Mouse (Mus musculus): ENCODE data around the gene Ugt1a10.
"Not testable (repeated sequence)": the region's sequence is repeated elsewhere in the genome, so short reads cannot be mapped to it uniquely, and the experiment has no call there.

Ugt1a10 gene

GRCm38 (mm10) chr1:88094941-88095492 is 39.8 kb downstream of the Ugt1a10 start, which contains the start of gene Ugt1a7c:
TSS of gene Ugt1a7c (plus strand) at chr1:88095062.
- no peak for DNase-seq (ENCODE audit: low read depth, low spot score)

- DNase-seq (ENCODE audit: low read depth, low spot score): not testable (repeated sequence)
Observed at GRCm38 (mm10) chr1:88098546-88098945, 43.4 kb downstream of the Ugt1a10 start.

DNA sequence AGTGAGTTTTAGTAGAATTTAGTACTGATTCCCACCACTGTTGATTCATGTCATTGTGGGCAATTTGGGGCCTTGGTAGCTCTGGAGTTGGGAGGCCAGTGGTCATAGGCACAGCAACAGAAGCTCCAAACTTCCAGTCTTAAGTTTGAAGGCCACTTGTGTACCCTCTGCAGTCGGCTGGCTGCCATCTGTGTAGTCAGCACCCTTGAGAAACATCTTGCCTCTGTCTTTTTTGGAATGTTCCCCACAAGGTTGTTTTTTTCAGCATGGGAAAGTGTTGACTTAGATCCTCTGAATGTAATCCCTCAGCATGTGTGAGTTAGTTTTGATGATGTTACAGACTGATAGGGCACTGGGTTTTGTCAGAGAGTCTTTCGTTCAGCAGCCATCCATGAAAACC is 44.5 kb downstream of the Ugt1a10 start:
- not testable (repeated sequence) for DNase-seq (ENCODE audit: low read depth, low spot score)

DNA sequence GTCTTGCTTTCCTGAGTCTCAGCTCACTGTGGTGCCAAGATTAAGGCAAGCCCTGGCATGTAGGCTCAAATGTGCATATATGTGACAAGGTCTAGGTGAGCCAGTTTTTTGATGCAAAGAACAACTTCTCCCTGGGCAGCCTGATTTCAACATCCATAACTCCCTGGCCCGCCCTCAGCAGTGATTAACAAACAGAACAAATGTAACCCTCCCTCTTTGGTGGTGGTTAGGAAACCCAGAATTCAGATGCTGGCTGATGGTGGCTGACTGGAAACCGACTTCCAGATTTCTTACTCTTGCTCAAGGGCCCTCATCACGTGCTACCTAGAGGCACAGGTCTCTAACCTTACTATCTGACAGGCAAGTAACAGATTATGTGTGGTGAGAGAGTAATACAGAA is 47.8 kb downstream of the Ugt1a10 start, which contains the start of gene Ugt1a6b:
Gene Ugt1a6b (plus strand): TSS at position 234 of the 400 bp plus-strand sequence.
- not testable (repeated sequence) for DNase-seq (ENCODE audit: low read depth, low spot score)

- DNase-seq (ENCODE audit: low read depth, low spot score): not testable (repeated sequence)
Observed at GRCm38 (mm10) chr1:88103697-88104468, 48.7 kb downstream of the Ugt1a10 start.

- DNase-seq (ENCODE audit: low read depth, low spot score): no peak
Observed at GRCm38 (mm10) chr1:88104667-88105430, 49.7 kb downstream of the Ugt1a10 start.

GRCm38 (mm10) chr1:88105656-88106055 is 50.5 kb downstream of the Ugt1a10 start:
- DNase-seq (ENCODE audit: low read depth, low spot score): no peak

DNA sequence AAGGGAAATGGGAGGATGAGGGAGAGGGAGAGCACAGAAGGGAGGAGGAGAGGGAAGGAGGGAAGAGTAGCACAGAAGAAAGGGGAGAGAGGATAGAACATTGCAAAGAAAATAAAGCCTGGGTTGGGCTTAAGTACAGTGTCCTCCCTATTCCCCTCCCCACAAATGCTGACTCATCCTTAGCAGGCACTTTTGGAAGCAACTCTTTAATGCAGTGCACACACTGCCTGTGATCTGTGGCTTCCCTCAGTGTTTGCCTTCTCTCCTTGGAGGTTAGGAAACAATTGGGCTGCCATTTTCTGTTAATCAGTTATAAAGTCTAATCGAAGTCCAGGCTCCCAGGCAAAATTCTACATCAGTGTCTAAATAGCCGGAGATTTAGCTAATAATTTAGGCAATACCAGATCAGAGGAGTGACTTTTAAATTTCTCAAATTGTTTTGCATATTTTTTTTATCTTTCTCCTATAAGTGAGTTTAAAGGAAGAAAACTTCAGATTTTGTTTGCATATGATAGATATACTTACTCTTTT is 53.9 kb downstream of the Ugt1a10 start:
- DNase-seq (ENCODE audit: low read depth, low spot score): not testable (repeated sequence)

DNA sequence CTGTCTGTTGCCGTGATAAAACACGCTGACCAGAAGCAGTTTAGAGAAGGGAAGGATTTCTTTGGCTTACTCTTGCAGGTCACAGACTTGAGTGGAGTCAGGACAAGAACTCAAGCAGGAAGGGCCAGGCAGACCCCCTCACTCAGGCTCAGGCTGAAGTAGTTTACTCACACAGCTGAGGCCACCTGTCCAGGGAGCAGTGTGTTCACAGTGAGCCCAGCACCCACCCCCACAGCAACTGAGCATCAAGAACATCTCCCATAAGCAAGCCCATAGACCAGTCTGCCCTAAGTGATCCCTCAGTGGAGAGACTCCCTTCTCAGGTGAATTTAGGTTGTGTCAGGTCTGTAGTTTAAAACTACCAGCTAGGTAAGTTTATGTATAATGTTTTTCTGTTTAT is 54.4 kb downstream of the Ugt1a10 start:
- not testable (repeated sequence) for DNase-seq (ENCODE audit: low read depth, low spot score)

- not testable (repeated sequence) for DNase-seq (ENCODE audit: low read depth, low spot score)
Observed at GRCm38 (mm10) chr1:88112769-88113168, 57.6 kb downstream of the Ugt1a10 start.

GRCm38 (mm10) chr1:88120550-88120949 is 65.4 kb downstream of the Ugt1a10 start:
- DNase-seq (ENCODE audit: low read depth, low spot score): not testable (repeated sequence)

GRCm38 (mm10) chr1:88121521-88121920 is 66.3 kb downstream of the Ugt1a10 start:
- not testable (repeated sequence) for DNase-seq (ENCODE audit: low read depth, low spot score)

DNA sequence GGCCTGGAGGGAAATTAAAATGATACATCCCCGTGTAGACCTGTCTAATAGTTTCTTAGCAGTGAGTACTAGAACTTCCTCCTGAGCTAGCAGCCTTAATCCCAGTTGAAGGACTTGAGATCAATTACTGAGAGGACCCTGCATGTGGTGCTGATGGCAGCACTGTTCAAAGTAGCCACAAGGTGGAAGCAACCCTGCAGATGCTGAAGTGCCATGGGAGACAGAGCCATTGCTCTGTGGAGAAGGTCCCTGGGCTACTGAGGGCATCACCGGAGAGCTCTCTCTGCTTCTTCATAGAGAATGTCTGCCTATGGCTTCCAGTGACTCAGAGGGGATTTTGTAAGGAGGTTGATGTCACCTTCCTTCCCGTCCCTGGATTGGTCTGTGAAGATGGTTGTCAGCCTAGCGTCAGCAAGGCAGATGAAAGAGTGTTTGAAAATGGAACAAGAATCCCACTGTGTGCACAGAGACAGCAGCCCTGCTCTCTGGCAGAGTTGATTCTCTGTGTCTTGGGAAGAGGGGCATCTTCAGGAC is 70.7 kb downstream of the Ugt1a10 start:
- DNase-seq (ENCODE audit: low read depth, low spot score): not testable (repeated sequence)

DNA sequence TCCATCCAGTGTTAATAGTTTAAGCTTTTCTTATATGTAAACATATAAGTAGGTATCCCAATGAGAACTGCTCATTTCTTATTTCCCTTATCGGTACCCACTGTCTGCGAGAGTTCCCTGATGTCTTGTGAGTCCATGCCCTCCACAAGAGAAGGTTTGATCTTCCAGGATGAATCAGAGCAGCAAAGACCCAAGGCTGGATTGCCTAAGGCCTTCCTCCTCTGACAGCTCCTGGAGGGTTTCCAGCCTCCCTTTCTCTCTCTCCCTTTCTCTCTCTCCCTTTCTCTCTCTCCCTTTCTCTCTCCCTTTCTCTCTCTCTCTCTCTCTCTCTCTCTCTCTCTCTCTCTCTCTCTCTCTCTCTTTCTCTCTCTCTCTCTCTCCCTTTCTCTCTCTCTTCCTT is 73.9 kb downstream of the Ugt1a10 start:
- not testable (repeated sequence) for DNase-seq (ENCODE audit: low read depth, low spot score)

- DNase-seq (ENCODE audit: low read depth, low spot score): not testable (repeated sequence)
Observed at GRCm38 (mm10) chr1:88130223-88130622, 75.0 kb downstream of the Ugt1a10 start.

DNA sequence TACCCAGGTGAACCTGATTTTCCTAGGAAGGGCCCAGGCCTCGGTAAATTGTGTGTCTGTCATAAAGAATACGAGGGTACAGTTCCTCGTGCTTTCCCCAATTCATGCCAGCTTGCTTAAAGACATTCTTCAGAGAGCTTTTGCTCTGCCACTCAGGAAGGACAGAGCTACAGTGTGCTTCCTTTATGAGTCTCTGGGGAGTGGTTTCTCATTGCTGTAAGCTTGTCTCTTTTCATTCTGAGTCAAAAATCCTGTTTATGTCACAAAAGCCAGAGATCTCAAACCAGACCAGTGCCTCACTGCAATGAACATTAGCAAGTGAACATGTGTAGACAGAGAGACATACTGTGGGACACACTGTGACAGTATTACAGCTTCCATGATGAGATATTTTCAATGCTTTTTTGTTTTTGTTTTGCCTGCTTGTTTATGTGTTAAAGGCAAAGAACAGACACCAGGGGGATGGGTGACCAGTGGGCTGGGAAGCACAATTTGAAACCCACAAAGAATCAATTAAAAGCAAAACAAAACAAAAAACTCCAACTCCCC is 78.8 kb downstream of the Ugt1a10 start:
- no peak for DNase-seq (ENCODE audit: low read depth, low spot score)

GRCm38 (mm10) chr1:88134457-88135011 is 79.3 kb downstream of the Ugt1a10 start, which contains the start of gene Ugt1a6a:
TSS of gene Ugt1a6a (plus strand) at chr1:88134809.
- not testable (repeated sequence) for DNase-seq (ENCODE audit: low read depth, low spot score)

DNA sequence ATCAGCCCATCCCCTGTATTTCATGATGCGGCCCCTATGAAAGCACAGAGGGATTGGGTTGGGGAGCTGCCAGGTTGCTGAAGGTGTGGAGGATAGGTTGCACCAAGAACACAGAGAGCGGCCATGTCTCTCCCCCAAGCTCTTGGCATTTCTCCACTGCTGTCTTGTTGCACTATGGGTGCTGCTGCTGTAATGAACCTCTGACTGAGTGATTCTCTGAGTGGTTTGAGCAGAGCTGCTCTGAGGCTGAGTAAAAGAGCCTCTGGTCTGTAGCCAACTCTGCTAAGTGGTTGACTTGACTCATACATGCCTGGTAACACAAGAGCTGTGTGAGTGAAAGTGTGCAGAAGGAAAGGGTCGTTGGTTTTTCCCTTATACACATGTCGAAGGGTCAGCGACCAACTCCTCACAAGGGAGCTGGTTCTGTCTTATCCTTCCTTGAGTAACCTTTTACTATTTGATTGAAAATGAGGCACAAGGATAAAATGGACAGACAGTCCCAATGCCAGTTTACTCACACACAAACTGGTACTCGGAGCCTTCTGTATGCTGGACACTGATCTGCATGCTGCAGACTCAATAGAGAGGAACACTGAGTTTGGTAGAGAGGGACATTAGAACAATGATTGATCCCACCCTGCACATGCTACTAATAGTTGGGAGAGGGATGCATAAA is 80.2 kb downstream of the Ugt1a10 start:
- DNase-seq (ENCODE audit: low read depth, low spot score): not testable (repeated sequence)

DNA sequence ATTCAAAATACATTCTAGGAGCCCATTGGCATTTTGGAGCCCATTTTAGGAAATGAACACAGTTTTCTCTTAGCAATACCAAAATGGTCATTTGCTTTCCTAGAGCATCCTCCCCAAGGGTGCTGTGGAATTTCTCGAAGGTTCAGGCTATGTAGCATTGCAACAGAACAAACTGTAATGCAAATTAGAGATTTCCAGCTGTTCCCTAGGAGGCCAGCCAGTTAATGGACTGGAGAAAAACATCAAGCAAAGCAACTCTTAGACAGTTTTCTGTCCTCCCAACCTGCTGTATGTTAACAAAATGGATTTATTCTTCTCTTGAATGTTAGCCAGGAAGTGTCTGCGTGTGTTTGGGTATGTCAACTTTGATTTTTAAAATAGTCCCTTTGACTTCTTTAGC is 81.5 kb downstream of the Ugt1a10 start:
- no peak for DNase-seq (ENCODE audit: low read depth, low spot score)

- no peak for DNase-seq (ENCODE audit: low read depth, low spot score)
Observed at GRCm38 (mm10) chr1:88137264-88137663, 82.1 kb downstream of the Ugt1a10 start.

All from CD4-positive helper T cell, adult 2 months (primary cell).